Mouse (Mus musculus) liver, adult 2 months (tissue): Measurements from ENCODE around the gene Atf5. TPM values are rescaled to one million over a fixed set of nuclear protein-coding genes. Genes with fewer than 3 reads are reported as not detected.
A peak's percentile ranks its signal among the peaks of the same experiment; 100 is the strongest.

ENCODE experiments used
- DNase-seq: peaks from one replicate; pipeline ENCODE4 v3.0.0-alpha.2; 2011; ENCODE audit warnings: low read depth, low spot score; ENCODE audit errors: extremely low read depth
- H3K27ac ChIP-seq: fragments of 200-500 bp; replicated peaks from 2 replicates; pipeline ENCODE4 v1.5.1; 2012; ENCODE audit warnings: low read depth, mild to moderate bottlenecking, control low read depth, inconsistent platforms, low read length; ENCODE audit not compliant: insufficient read depth
- H3K27me3 ChIP-seq: fragments of 200-500 bp; 2 replicates; pipeline ENCODE4 v1.6.1; 2012; ENCODE audit warnings: mild to moderate bottlenecking, moderate library complexity, low read length, inconsistent platforms; ENCODE audit not compliant: control insufficient read depth, insufficient read depth
- H3K36me3 ChIP-seq: fragments of 200-500 bp; 2 replicates; pipeline ENCODE4 v1.6.1; 2012; ENCODE audit warnings: low read length, inconsistent platforms; ENCODE audit not compliant: control insufficient read depth, insufficient read depth
- H3K4me1 ChIP-seq: fragments of 200-500 bp; 2 replicates; pipeline ENCODE4 v1.6.1; 2011; ENCODE audit warnings: low read length; ENCODE audit not compliant: control insufficient read depth, insufficient read depth
- H3K4me3 ChIP-seq: fragments of 200-500 bp; 2 replicates; pipeline ENCODE4 v1.5.1; 2011; ENCODE audit warnings: low read depth, mild to moderate bottlenecking, control low read depth, low read length, moderate library complexity; ENCODE audit not compliant: insufficient read depth
- H3K79me2 ChIP-seq: fragments of 200-500 bp; 2 replicates; pipeline ENCODE4 v1.6.1; 2012; ENCODE audit warnings: inconsistent platforms, mild to moderate bottlenecking, low read length, moderate library complexity; ENCODE audit not compliant: control insufficient read depth, insufficient read depth
- H3K9ac ChIP-seq: fragments of 200-500 bp; 2 replicates; pipeline ENCODE4 v1.6.1; 2012; ENCODE audit warnings: low read depth, mild to moderate bottlenecking, control low read depth, inconsistent platforms, low read length
- CTCF ChIP-seq: fragments of 200-500 bp; IDR thresholded peaks from 2 replicates; pipeline ENCODE4 v1.5.1; 2011; ENCODE audit warnings: low read depth, low read length, control low read depth
- POLR2A ChIP-seq: fragments of 200-500 bp; IDR thresholded peaks from 2 replicates; pipeline ENCODE4 v1.6.1; 2011; ENCODE audit warnings: low read length, control low read depth; ENCODE audit not compliant: insufficient read depth; ENCODE audit errors: extremely low read depth
- WGBS: fragments of 180-500 bp; shearing (Covaris S2); methylation state at CpG from one replicate; pipeline ENCODE4 v1.1.7; 2018; 5-methylcytosine and 5-hydroxymethylcytosine counted together
- polyA plus RNA-seq: library from polyadenylated mRNA; depleted of rRNA; stranded (reverse); fragments of >200 nt; gene quantifications from 2 replicates; pipeline ENCODE4 v1.2.3, GENCODE M21; 2012
- total RNA-seq: library from RNA; depleted of rRNA; stranded (reverse); fragments of >200 nt; gene quantifications from 2 replicates; pipeline ENCODE4 v1.2.3, GENCODE M21; 2014

Atf5 gene
- total and polyA plus RNA-seq, 2 experiments, result 22.9 to 727 TPM

- no peak overlapping the region for H3K9ac ChIP-seq
- H3K79me2 ChIP-seq, result no peaks in the 10 kb centered on the region; the same call in 1 of the 2 replicates
- no peaks in the 10 kb centered on the region for H3K36me3 ChIP-seq
- H3K4me1 ChIP-seq, result peaks cover 6% of the 10 kb centered on the region; the same call in 1 of the 2 replicates
- no peak overlapping the region for H3K27ac ChIP-seq
- DNase-seq, result no peak
- no peaks in the 10 kb centered on the region for H3K27me3 ChIP-seq
- WGBS, result 87% methylated on average over 14 of the region's 14 CpGs
- H3K4me3 ChIP-seq, result no peak overlapping the region
- no peak for TF ChIP-seq CTCF
- TF ChIP-seq POLR2A, result no peak
These were observed 45.0 kb upstream of the Atf5 start for GRCm38 (mm10) chr7:44861429-44861816.

- no peaks in the 10 kb centered on the region for H3K36me3 ChIP-seq
- DNase-seq, result no peak
- no peak overlapping the region for H3K27ac ChIP-seq
- no peaks in the 10 kb centered on the region for H3K27me3 ChIP-seq
- peaks cover 8% of the 10 kb centered on the region for H3K4me1 ChIP-seq
- WGBS, result 61% methylated on average over 22 of the region's 22 CpGs
- TF ChIP-seq CTCF (peak; percentile 96), POLR2A (no peak)
- no peak overlapping the region for H3K9ac ChIP-seq
- H3K4me3 ChIP-seq, result no peak overlapping the region
- no peaks in the 10 kb centered on the region for H3K79me2 ChIP-seq
These were observed 44.3 kb upstream of the Atf5 start for GRCm38 (mm10) chr7:44860576-44861428.

GRCm38 (mm10) chr7:44859896-44860295 lies 43.4 kb upstream of the Atf5 start:
- Histone ChIP-seq H3K36me3 (no peaks in the 10 kb centered on the region), H3K27ac (no peak overlapping the region), H3K9ac (no peak overlapping the region), H3K4me1 (peaks cover 8% of the 10 kb centered on the region), H3K79me2 (no peaks in the 10 kb centered on the region), H3K27me3 (no peaks in the 10 kb centered on the region), H3K4me3 (no peak overlapping the region)
- WGBS, result 92% methylated on average over 11 of the region's 11 CpGs
- DNase-seq, result no peak
- no peak for TF ChIP-seq CTCF
- no peak for TF ChIP-seq POLR2A

- 19% methylated on average over 8 of the region's 8 CpGs for WGBS
- H3K9ac ChIP-seq, result peak overlapping the region; percentile 16; the same call in 1 of the 2 replicates
- peaks cover 14% of the 10 kb centered on the region for H3K4me1 ChIP-seq
- TF ChIP-seq CTCF, result no peak
- no peak for TF ChIP-seq POLR2A
- peak overlapping the region; percentile 14; the same call in 1 of the 2 replicates for H3K27ac ChIP-seq
- H3K4me3 ChIP-seq, result no peak overlapping the region; the same call in 1 of the 2 replicates
- no peaks in the 10 kb centered on the region for H3K27me3 ChIP-seq
- H3K36me3 ChIP-seq, result no peaks in the 10 kb centered on the region
- no peaks in the 10 kb centered on the region for H3K79me2 ChIP-seq
- peak; percentile 66 for DNase-seq
These were observed 41.4 kb upstream of the Atf5 start for GRCm38 (mm10) chr7:44857905-44858304.

- Histone ChIP-seq H3K27ac (peak within 1 kb of the TSS; percentile 68), H3K9ac (peak within 1 kb of the TSS; percentile 86), H3K4me1 (peaks cover 14% of the 10 kb centered on the region), H3K4me3 (peak within 1 kb of the TSS; percentile 87), H3K27me3 (no peaks in the 10 kb centered on the region), H3K36me3 (no peaks in the 10 kb centered on the region), H3K79me2 (no peaks in the 10 kb centered on the region; the same call in 1 of the 2 replicates)
- TF ChIP-seq POLR2A (peak; percentile 47; the same call in 1 of the 2 replicates), CTCF (no peak)
- DNase-seq, result peak; percentile 69
- under 1% methylated on average over 32 of the region's 32 CpGs for WGBS
These were observed 40.6 kb upstream of the Atf5 start, which contains the start of gene Pnkp for GRCm38 (mm10) chr7:44857042-44857552. Gene Pnkp, plus strand, starts transcription at chr7:44857139.
